Mouse (Mus musculus) inflammation-experienced regulatory T-cells, adult 6 months (primary cell): Measurements from ENCODE around the gene Chst11. TPM values are rescaled to one million over a fixed set of nuclear protein-coding genes. Genes with fewer than 3 reads are reported as not detected.
A peak's percentile ranks its signal among the peaks of the same experiment; 100 is the strongest.

Source experiments
- ATAC-seq: one replicate; pipeline ENCODE4 v1.8.0; 2017
- polyA plus RNA-seq, 3 experiments: library from polyadenylated mRNA; unstranded; fragments of 100-300 nt; shearing (Covaris generic); gene quantifications; one replicate each; pipeline ENCODE4 v1.2.1; 2017

The Chst11 gene
- polyA plus RNA-seq = 1 to 10 TPM in 1 of 3 experiments, under 1 TPM in 2; 0.84 to 4.5 (median 0.85) TPM

- ATAC-seq = peak; percentile 50
Measured at GRCm38 (mm10) chr10:82984950-82985699, at the start of gene Chst11. Gene Chst11, plus strand, starts transcription at chr10:82985498.

DNA sequence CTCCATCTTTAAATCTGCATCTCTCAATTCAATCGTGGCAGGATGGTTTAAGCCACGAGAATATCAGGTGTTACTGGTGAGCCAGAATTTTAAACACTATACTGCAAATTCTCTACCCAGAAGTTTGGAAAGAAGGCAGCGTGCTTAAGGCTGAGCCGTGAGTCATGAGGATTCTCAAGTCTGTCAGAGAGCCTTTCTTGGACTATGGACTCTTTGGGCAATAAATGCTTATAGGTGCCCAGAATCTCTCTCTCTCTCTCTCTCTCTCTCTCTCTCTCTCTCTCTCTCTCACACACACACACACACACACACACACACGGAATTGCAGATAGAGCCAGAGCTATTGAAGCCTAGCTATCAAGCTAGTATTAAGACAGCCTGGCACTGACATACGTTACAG is 49.5 kb upstream of the Chst11 start:
- ATAC-seq = no peak

DNA sequence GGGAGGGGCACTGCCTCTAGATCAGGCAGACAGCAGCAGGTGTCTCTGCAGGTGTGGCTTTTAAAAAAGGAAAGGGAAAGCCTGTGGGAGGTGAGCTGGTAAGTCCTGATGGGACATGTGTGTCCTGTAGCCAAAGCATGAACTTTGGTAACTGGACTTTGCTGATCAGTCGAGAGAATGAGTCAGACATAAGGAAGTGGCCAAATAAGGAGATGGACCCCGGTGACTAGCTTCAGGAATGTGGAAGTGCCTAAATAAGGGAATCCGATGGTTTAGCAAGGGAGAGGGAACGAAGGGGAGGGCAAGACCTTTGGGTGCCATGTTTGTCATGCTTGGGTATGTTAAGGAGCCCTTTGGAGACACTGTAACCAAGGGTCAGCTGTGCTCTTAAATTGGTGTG is 31.9 kb upstream of the Chst11 start:
- ATAC-seq = no peak

DNA sequence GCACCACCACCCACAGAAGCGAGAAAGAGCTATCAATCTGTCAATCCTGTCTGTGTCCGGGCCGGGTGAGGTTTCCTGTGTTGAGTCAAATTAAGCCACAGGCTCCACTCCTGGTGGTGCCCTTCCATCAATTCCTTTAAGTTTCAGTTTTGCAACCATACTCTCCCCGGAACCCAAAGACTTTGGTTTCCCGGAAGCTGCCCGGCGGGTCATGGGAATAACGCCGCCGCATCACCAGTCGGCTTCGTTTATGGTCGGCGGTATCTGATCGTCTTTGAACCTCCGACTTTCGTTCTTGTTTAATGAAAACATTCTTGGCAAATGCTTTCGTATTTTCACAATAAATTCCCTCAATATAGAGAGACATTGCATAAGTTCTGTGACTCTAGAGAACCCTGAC is 30.2 kb upstream of the Chst11 start:
- peak; percentile 81 for ATAC-seq

DNA sequence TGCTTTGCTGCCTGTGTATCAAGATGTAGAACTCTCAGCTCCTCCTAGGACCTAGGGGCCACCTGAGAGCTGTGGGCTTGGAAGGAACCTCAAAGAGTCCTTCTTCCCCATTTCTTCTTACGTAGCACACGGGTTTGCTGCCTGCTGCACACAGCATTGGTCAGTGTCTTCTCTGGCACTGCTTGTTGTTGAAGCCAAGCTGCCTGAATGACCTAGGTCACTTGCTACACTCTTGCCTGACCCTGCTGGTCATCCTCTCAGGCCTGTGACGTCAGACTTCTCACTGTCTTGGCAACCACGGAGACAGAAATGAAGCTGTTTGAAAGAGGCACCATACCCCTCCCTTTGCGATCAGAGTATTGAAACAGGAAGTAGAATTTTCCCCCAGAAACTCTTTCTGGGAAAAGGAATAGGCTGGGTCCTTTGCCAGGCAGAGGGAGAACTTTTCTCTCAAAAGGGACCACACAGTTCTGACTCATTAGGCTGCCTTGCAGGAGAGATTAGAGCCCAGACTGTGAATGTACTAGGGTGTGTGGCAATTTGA is 27.0 kb upstream of the Chst11 start:
- ATAC-seq = no peak

- ATAC-seq = no peak
Measured at GRCm38 (mm10) chr10:82959316-82959715, 26.0 kb upstream of the Chst11 start.

DNA sequence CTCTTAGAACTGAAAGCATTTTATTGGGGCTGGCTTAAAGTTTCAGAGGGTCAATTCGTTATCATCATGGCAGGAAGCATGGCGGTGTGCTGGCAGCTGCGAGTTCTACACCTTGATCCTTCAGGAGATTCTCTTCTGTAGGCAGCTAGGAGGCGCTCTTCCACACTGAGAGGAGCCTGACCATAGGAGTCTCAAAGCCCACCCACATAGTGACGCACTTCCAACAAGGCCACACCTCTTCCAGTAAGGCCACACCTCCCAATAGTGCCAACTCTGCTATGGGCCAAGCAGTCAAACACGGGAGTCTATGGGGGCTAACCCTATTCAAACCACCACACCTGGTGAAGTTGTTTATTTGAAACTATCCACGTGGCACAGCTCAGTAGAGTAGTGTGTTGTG is 24.0 kb upstream of the Chst11 start:
- no peak for ATAC-seq

- no peak for ATAC-seq
Measured at GRCm38 (mm10) chr10:82962018-82962417, 23.3 kb upstream of the Chst11 start.

DNA sequence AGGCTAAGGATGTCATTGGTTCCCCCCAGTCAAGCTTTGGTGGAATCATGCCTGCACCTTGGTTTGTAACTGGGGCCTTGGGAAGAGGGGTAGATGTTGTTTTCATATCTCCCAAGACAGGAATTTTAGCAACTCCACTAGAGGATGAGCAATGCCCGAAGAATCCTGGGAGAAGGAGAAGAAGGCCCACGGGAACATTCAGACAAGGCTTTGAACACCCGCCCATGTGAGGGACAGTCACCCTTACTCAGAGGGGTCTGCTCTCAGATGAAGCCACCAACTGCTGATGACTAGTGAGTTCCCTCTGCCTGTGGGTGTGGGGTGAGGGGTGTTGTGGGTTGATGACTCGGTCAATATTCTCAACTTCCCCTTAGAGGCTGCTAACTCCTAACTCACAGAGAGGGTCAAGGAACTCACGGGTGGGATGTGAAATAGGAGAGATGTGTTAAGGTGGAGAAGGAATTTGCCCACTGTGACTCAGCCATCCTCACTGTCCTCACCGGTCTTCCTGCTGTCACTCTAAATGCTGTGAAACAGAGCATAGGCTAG is 22.8 kb upstream of the Chst11 start:
- no peak for ATAC-seq

DNA sequence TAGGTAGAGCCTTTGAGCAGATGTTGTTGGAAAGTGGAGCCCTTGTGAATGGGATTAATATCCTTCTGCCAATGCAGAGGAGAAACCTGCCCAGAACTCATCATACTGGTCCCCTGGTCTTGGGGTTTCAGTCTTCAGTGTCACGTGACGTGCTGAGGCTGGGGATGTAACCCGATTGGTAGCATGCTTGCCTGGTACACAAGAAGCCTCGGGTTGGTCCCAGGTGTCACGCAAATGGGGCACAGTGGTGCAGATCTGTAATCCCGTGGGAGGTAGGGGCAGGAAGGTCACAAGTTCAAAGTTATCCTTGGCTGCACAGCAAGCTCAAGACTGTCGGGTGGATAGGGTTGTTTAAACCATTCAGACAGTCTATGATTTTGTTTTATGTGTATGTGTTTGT is 20.8 kb upstream of the Chst11 start:
- no peak for ATAC-seq

GRCm38 (mm10) chr10:82966672-82967071 is 18.6 kb upstream of the Chst11 start:
- no peak for ATAC-seq

DNA sequence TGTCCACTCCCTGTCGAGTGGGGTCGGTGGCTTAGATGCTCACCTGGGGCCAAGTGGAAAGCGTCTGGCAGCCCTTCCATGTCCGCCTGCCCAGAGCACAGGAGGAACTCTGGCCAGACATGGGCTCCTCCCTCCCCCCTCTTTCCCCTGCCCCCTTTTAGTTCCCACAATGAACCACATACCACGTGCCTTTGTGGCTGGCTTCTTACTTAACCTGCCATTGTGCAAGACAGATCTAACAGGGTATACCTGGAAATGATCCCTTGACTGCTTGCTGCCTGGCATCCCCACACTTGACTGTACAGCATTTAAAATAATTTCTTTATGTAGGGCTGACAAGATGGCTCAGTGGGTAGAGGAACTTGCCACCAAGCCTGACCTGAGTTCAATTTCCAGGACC is 15.7 kb upstream of the Chst11 start:
- ATAC-seq = no peak

DNA sequence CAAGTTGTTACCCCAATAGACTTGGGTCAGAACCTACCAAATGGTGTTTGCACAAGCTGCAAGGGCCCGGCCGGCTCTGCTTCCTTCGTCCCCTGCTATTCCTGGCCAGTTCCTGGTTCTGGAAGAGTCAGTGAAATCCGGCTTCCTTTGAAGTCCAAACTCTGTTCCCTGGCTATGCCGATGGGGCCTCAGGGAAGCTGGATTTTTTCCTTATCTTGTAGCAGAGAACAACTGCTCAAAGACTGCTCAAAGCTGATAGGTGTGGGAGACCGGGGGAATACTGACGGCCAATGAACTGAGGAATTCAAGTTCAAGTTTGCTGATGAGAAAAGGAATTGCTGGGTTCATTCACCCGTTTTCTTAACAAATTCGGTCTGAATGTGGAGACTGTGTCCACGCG is 13.7 kb upstream of the Chst11 start:
- no peak for ATAC-seq

GRCm38 (mm10) chr10:82974201-82974600 is 11.1 kb upstream of the Chst11 start:
- no peak for ATAC-seq

DNA sequence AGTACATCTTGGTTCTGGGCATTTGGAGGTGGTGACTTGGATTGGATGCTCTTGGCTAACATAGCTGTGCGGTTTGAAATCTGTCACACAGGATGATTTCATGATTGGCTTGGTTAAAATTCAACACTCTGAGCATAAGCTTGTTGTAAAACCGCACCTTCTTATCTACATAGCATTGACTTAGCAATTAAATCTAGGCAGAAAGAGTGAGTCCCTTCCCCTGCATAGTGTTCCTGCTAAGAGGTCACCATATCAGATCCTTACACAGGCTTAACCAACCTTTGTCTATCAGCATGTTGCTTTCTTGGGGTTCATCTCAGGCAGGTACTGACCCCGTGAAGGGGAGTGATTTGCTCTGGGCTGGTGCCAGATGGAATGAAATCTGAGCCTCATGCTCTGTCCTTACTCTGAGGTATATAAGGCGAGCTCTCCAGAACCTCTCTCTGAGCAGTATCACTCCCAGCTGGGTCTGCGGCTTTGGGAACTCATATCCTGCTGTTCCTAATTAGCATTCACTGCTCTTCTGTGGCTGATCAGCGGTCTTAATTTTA is 10.6 kb upstream of the Chst11 start:
- ATAC-seq = no peak

GRCm38 (mm10) chr10:82975806-82976205 is 9.5 kb upstream of the Chst11 start:
- ATAC-seq = no peak

DNA sequence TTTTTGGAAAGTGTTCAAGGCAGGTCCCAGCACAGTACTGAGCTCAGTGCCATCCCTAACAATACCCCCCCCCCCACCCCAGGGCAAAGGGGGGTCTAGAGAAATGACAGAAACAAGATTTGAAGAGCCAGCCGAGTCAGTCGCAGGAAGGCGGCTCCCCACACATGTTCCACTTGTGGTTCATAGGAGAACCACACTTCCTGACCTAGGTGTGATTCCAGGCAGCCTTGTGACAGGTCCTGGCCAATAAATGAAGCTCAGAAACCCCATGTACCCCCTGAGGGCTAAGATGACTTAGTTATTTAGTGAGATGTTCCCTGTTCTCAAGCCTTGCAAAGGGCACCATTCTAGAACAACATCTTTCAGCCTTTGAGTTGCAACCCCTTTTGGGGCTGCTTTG is 3.0 kb upstream of the Chst11 start:
- ATAC-seq = no peak

DNA sequence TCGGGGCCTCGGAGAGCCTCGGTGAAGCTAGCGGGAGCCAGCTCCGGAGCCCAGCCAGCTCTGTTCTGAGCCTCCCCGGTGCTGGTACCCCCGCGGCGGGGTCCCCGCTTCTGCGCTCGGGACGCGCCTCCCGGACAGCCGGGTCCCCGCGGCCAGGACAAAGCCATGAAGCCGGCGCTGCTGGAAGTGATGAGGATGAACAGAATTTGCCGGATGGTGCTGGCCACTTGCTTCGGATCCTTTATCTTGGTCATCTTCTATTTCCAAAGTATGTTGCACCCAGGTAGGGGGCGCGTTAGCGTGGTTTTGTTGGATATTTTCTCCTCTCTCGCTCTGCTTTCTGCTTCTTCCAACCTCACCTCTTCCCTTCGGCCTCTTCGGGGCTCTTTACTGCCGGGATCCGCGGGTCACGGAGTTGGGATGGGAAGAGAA is 418 bp downstream of the Chst11 start:
- ATAC-seq = peak; percentile 34

DNA sequence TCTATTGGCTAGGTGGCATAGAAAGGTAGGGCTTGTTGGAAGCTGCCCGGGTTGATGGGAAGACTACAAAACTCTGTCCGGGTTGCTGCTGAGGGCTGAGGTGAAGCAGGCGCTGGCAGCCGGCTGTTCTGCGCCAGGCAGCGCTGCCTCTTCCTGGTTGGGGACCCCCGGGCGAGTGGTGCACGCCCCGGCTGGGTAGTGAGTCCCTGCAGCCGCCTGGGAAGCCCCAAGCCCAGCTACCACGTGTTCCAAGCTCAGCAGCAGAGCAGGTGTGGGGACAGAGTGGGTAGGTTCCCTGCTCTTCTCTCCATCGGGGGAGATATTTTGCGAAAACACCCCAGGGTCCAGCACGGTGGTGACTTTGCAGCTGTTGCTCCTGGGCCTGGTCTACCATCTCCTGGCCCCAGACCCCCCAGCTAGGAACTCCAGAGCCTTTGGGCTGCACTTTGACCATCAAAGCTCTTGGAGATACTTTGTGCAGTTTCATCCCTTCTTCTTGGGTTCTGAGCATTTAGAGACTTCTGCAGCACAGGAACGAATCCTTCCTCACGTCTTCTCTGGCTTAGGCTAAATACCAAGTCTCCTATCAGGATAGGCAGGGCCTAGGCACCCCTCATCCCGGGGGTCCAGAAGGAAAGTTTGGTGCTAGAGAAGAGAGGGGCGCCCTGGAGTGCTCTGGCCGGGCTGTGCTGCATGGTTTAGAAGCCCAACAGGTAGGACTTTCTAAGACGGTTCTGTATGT is 1.1 kb downstream of the Chst11 start:
- peak; percentile 18 for ATAC-seq

- no peak for ATAC-seq
Measured at GRCm38 (mm10) chr10:82986993-82987349, 1.7 kb downstream of the Chst11 start.

GRCm38 (mm10) chr10:82987394-82987793 is 2.1 kb downstream of the Chst11 start:
- ATAC-seq = no peak

GRCm38 (mm10) chr10:82989418-82990025 is 4.2 kb downstream of the Chst11 start:
- no peak for ATAC-seq

GRCm38 (mm10) chr10:82990918-82991317 is 5.6 kb downstream of the Chst11 start:
- no peak for ATAC-seq
